Mouse (Mus musculus) left cerebral cortex, postnatal 14 days (tissue): ENCODE measurements around the gene Cyp4a31. TPM values are rescaled to one million over a fixed set of nuclear protein-coding genes. Genes with fewer than 3 reads are reported as not detected.

Source experiments
- total RNA-seq, 2 experiments: library from RNA; stranded (reverse); gene quantifications; 2 replicates each; pipeline ENCODE4 v1.2.3; 2021

Cyp4a31 gene
- total RNA-seq, 2 experiments from 2014 or later: not detected

Other genes with a start within 250 kb of the Cyp4a31 start
- gene Cyp4a12b, start 152.0 kb upstream of the Cyp4a31 start, total RNA-seq: under 1 TPM in 1 of 2 experiments, not detected in 1; 0.13 TPM
- not detected for gene Cyp4a30b, start 111.0 kb upstream of the Cyp4a31 start, total RNA-seq
- not detected for gene Cyp4a14, start 67.5 kb upstream of the Cyp4a31 start, total RNA-seq
- gene Cyp4a10, start 45.4 kb upstream of the Cyp4a31 start, total RNA-seq: not detected
- not detected for gene Cyp4a32, start 37.3 kb downstream of the Cyp4a31 start, total RNA-seq
- 1 to 10 TPM; 2.7 TPM for gene Cyp4b1, start 84.1 kb downstream of the Cyp4a31 start, total RNA-seq
- 10 to 100 TPM; 44.1 to 45.9 TPM for gene Efcab14, start 174.1 kb downstream of the Cyp4a31 start, total RNA-seq
- under 1 TPM; 0.46 to 0.59 TPM for gene Tex38, start 217.4 kb downstream of the Cyp4a31 start, total RNA-seq
- gene Atpaf1, start 221.2 kb downstream of the Cyp4a31 start, total RNA-seq: 10 to 100 TPM; 39.2 to 42.3 TPM